Mouse (Mus musculus) CH12.LX (cell line): ENCODE measurements around the gene Tmem50a.

Experiments used
- CHD2 ChIP-seq: IDR thresholded peaks from 2 replicates; pipeline ENCODE4 v1.6.1; 2011; ENCODE audit warnings: low read length, improper control_type of control experiment
- NELFE ChIP-seq: IDR thresholded peaks from 2 replicates; pipeline ENCODE4 v1.6.1; 2011; ENCODE audit warnings: low read depth, low read length, improper control_type of control experiment

DNA sequence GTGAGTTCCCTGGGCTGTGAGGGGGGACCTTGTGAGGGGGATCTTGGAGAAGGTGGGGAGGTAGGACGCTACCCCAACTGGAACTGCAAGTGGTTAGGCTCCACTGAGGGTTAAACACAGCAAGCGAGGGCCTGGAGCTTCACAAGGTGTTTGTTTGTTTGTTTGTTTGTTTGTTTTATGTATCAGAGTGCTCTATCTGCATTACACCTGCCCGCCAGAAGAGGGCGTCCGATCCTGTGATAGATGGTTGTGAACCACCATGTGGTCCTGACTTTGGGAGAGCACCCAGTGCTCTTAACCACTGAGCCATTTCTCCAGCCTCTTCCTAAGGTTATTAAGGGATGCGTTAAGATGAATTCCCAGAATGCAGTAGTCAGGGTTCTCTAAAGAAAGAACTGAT, 34.8 kb downstream of the Tmem50a start:
- TF ChIP-seq NELFE, result no peak
- no peak for TF ChIP-seq CHD2
